Comparison of ENCODE assay signal across 8 mouse cellular contexts in the genomic region with DNA sequence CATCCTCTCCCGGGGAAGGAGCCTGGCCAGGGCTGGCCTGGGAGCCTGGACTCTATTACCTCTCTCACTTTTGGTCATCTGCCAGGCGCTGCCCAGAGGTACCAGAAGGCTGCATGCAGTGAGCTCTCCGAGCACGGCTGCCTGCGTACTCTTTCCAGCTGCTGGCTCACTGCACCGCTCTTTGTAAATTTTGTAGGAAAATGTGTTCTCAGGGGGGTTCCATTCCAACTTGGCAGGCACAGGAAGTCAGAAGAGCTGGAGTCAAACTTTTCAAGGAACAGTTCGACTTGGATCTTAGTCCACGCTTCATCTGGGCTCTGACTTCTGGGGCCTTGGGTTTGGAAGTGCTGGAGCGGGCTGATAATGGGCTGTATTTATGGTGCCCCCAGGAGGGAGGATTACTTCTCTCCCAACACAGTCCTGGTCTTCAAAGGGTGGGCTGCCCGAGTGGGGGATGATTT.
DNase-seq lines count a peak whose midpoint lies in the region; ATAC-seq and TF ChIP-seq lines count a peak whose summit lies in the region.

No protein-coding gene starts in this region.

- DNase-seq in midbrain, postnatal 0 days (ENCODE audit: low spot score), result peak; percentile 41
- peak; percentile 45 to 48 for DNase-seq in gastrocnemius, adult 8-10 months (ENCODE audit: low spot score in 2 of 2)
- peak; percentile 33 for DNase-seq in kidney, adult 18-20 months
- DNase-seq in ovary, postnatal 36 days (ENCODE audit: low spot score), result peak; percentile 25
- no peak for DNase-seq in frontal cortex, postnatal 36 days (ENCODE audit: low spot score in 2 of 2)
- no peak for DNase-seq in spleen, postnatal 10 days (ENCODE audit: low spot score in 2 of 2)
- no peak for DNase-seq in natural killer cell, adult 2 months (ENCODE audit: low spot score in 2 of 2)

- no peak for ATAC-seq in midbrain, postnatal 0 days (ENCODE audit: low FRiP score)
- no peak for ATAC-seq in midbrain, embryonic 13.5 days

- TF ChIP-seq CTCF in midbrain, postnatal 0 days (IDR thresholded peaks at IDR 0.05), result no peak

- H3K36me3 ChIP-seq in midbrain, postnatal 0 days (ENCODE audit: insufficient read depth, low read length), result no peaks in the 10 kb centered on the region
- no peaks in the 10 kb centered on the region for H3K36me3 ChIP-seq in midbrain, embryonic 13.5 days

- H3K27ac ChIP-seq in midbrain, postnatal 0 days (ENCODE audit: low read depth, low read length), result no peak overlapping the region
- no peak overlapping the region for H3K27ac ChIP-seq in midbrain, embryonic 13.5 days

- 50% methylated on average over 10 of the region's 10 CpGs for WGBS in midbrain, postnatal 0 days
- WGBS in midbrain, embryonic 13.5 days, result 55% methylated on average over 10 of the region's 10 CpGs

- no peak overlapping the region for H3K4me3 ChIP-seq in midbrain, postnatal 0 days (ENCODE audit: low read depth, low read length)
- H3K4me3 ChIP-seq in midbrain, embryonic 13.5 days (replicated peaks), result no peak overlapping the region

- no peaks in the 10 kb centered on the region for H3K27me3 ChIP-seq in midbrain, postnatal 0 days (ENCODE audit: insufficient read depth, low read length)
- no peaks in the 10 kb centered on the region for H3K27me3 ChIP-seq in midbrain, embryonic 13.5 days

- no peak overlapping the region for H3K4me2 ChIP-seq in midbrain, postnatal 0 days (ENCODE audit: low read depth, low read length, poor library complexity, severe bottlenecking)
- no peak overlapping the region for H3K4me2 ChIP-seq in midbrain, embryonic 13.5 days (replicated peaks)

- H3K9me3 ChIP-seq in midbrain, postnatal 0 days (ENCODE audit: low read length), result no peaks in the 10 kb centered on the region
- H3K9me3 ChIP-seq in midbrain, embryonic 13.5 days, result no peaks in the 10 kb centered on the region

- H3K4me1 ChIP-seq in midbrain, postnatal 0 days (ENCODE audit: insufficient read depth, low read length), result peaks cover 4% of the 10 kb centered on the region; the same call in 1 of the 2 replicates
- no peaks in the 10 kb centered on the region for H3K4me1 ChIP-seq in midbrain, embryonic 13.5 days (replicated peaks)

- H3K9ac ChIP-seq in midbrain, postnatal 0 days (replicated peaks; ENCODE audit: low read length, poor library complexity, severe bottlenecking), result no peak overlapping the region
- no peak overlapping the region for H3K9ac ChIP-seq in midbrain, embryonic 13.5 days (replicated peaks)

Comparison
In these comparisons a context has a peak if more than half of its experiments do, and no peak if none do; other contexts are left out.
1. DNase-seq: peak in midbrain, postnatal 0 days (single experiment), gastrocnemius, adult 8-10 months (2 of 2), kidney, adult 18-20 months (single experiment) and ovary, postnatal 36 days (single experiment); none in frontal cortex, postnatal 36 days (0 of 2), spleen, postnatal 10 days (0 of 2) and natural killer cell, adult 2 months (0 of 2).